Mouse (Mus musculus) heart, postnatal 0 days (tissue): ENCODE data around the gene Psg26. TPM values are rescaled to one million over a fixed set of nuclear protein-coding genes. Genes with fewer than 3 reads are reported as not detected.
A peak's percentile ranks its signal among the peaks of the same experiment; 100 is the strongest.
"Not testable (repeated sequence)": the region's sequence is repeated elsewhere in the genome, so short reads cannot be mapped to it uniquely, and the experiment has no call there.

ENCODE experiments used
- ATAC-seq: fragments of 200-750 bp; cut with Nextera tagmentation; 2 replicates; pipeline ENCODE4 v1.8.0; 2017; ENCODE audit warnings: low read depth, moderate number of reproducible peaks, moderate library complexity; ENCODE audit not compliant: insufficient read depth
- DNase-seq: peaks from one replicate; pipeline ENCODE4 v3.0.0-alpha.2; 2016; ENCODE audit warnings: low spot score
- H3K27ac ChIP-seq: fragments of 300-500 bp; sonication (generic); 2 replicates; pipeline ENCODE4 v1.5.1; 2014; ENCODE audit warnings: low read depth, mild to moderate bottlenecking
- H3K27me3 ChIP-seq: fragments of 300-500 bp; sonication (generic); 2 replicates; pipeline ENCODE4 v1.6.1; 2014; ENCODE audit warnings: low read length, mixed read lengths; ENCODE audit not compliant: control insufficient read depth, insufficient read depth
- H3K36me3 ChIP-seq: fragments of 300-500 bp; sonication (generic); replicated peaks from 2 replicates; pipeline ENCODE4 v1.6.1; 2014; ENCODE audit warnings: low read length, mixed read lengths; ENCODE audit not compliant: control insufficient read depth, insufficient read depth
- H3K4me1 ChIP-seq: fragments of 300-500 bp; sonication (generic); 2 replicates; pipeline ENCODE4 v1.6.1; 2014; ENCODE audit warnings: antibody characterized with exemption; ENCODE audit not compliant: control insufficient read depth, insufficient read depth
- H3K4me2 ChIP-seq: fragments of 300-500 bp; sonication (generic); 2 replicates; pipeline ENCODE4 v1.6.1; 2014; ENCODE audit warnings: low read depth, mild to moderate bottlenecking, low read length, moderate library complexity
- H3K4me3 ChIP-seq: fragments of 300-500 bp; sonication (generic); 2 replicates; pipeline ENCODE4 v1.5.1; 2014; ENCODE audit warnings: low read depth, low read length
- H3K9ac ChIP-seq: fragments of 300-500 bp; sonication (generic); replicated peaks from 2 replicates; pipeline ENCODE4 v1.6.1; 2014; ENCODE audit warnings: low read depth, low read length, mixed read lengths
- H3K9me3 ChIP-seq: fragments of 300-500 bp; sonication (generic); replicated peaks from 2 replicates; pipeline ENCODE4 v1.6.1; 2016; ENCODE audit warnings: low read length; ENCODE audit not compliant: control insufficient read depth
- CTCF ChIP-seq: IDR thresholded peaks from 2 replicates; pipeline ENCODE4 v1.5.1; 2016; ENCODE audit warnings: antibody characterized with exemption, control low read depth, low read depth
- EP300 ChIP-seq: IDR thresholded peaks from 2 replicates; pipeline ENCODE4 v1.6.1; 2016; ENCODE audit warnings: antibody characterized with exemption, low read depth
- WGBS: fragments of 180-500 bp; shearing (Covaris S2); extraction: QIAGEN DNeasy Blood & Tissue Kit; methylation state at CpG from one replicate; pipeline ENCODE4 v1.1.7; 2014; 5-methylcytosine and 5-hydroxymethylcytosine counted together
- polyA plus RNA-seq: library from polyadenylated mRNA; unstranded; fragments of >200 nt; fragmentation: Nextera tagmentation; extraction: Ambion mirVana; gene quantifications from 2 replicates; pipeline ENCODE4 v1.2.1, GENCODE M21; 2015
- total RNA-seq: library from RNA; depleted of rRNA; stranded (reverse); fragments of >200 nt; gene quantifications from 2 replicates; pipeline ENCODE4 v1.2.3, GENCODE M21; 2014; ENCODE audit warnings: low replicate concordance; rRNA removed

Psg26 gene
- total and polyA plus RNA-seq, 2 experiments from 2014 or later: not detected

GRCm38 (mm10) chr7:18511479-18511878, 27.5 kb upstream of the Psg26 start:
- no peaks in the 10 kb centered on the region for H3K9me3 ChIP-seq
- H3K27me3 ChIP-seq: no peaks in the 10 kb centered on the region
- H3K36me3 ChIP-seq: no peaks in the 10 kb centered on the region
- 9% methylated on average over 9 of the region's 9 CpGs for WGBS
- H3K4me1 ChIP-seq: no peaks in the 10 kb centered on the region
- no peak overlapping the region for H3K27ac ChIP-seq
- TF ChIP-seq CTCF (peak; percentile 38), EP300 (no peak)
- no peak overlapping the region for H3K9ac ChIP-seq
- H3K4me3 ChIP-seq: no peak overlapping the region
- H3K4me2 ChIP-seq: no peak overlapping the region
- DNase-seq: no peak
- ATAC-seq: no peak

- WGBS: 62% methylated on average over 2 of the region's 2 CpGs
- not testable (repeated sequence) for DNase-seq, ATAC-seq, H3K4me1 ChIP-seq, H3K9me3 ChIP-seq, H3K27ac ChIP-seq, H3K9ac ChIP-seq, H3K36me3 ChIP-seq, H3K27me3 ChIP-seq, H3K4me3 ChIP-seq, H3K4me2 ChIP-seq
These were observed 52.0 kb downstream of the Psg26 start, which contains the start of gene Psg28 for GRCm38 (mm10) chr7:18431941-18432340. Gene Psg28 (minus strand): TSS chr7:18432041.

Other genes starting within 250 kb of the Psg26 start
- gene Mill1, start 238.8 kb downstream of the Psg26 start, total RNA-seq: not detected in 2 replicates
- not detected in 2 replicates for gene Mill1, start 238.8 kb downstream of the Psg26 start, polyA plus RNA-seq
- not detected in 2 replicates for gene Psg18, start 129.2 kb downstream of the Psg26 start, total RNA-seq
- gene Psg18, start 129.2 kb downstream of the Psg26 start, polyA plus RNA-seq: not detected in 2 replicates
- gene Psg28, start 52.1 kb downstream of the Psg26 start, total RNA-seq: not detected in 2 replicates
- gene Psg28, start 52.1 kb downstream of the Psg26 start, polyA plus RNA-seq: not detected in 2 replicates
- not detected in 2 replicates for gene Psg25, start 48.1 kb upstream of the Psg26 start, total RNA-seq
- gene Psg25, start 48.1 kb upstream of the Psg26 start, polyA plus RNA-seq: not detected in 2 replicates
- gene Psg27, start 83.1 kb upstream of the Psg26 start, total RNA-seq: not detected in 2 replicates
- gene Psg27, start 83.1 kb upstream of the Psg26 start, polyA plus RNA-seq: not detected in 2 replicates
- gene Psg23, start 132.3 kb upstream of the Psg26 start, total RNA-seq: not detected in 2 replicates
- gene Psg23, start 132.3 kb upstream of the Psg26 start, polyA plus RNA-seq: not detected in 2 replicates
- gene Psg21, start 172.5 kb upstream of the Psg26 start, total RNA-seq: not detected in 2 replicates
- not detected in 2 replicates for gene Psg21, start 172.5 kb upstream of the Psg26 start, polyA plus RNA-seq
- gene Psg20, start 202.0 kb upstream of the Psg26 start, total RNA-seq: not detected in 2 replicates
- gene Psg20, start 202.0 kb upstream of the Psg26 start, polyA plus RNA-seq: not detected in 2 replicates
- gene Psg22, start 233.9 kb upstream of the Psg26 start, total RNA-seq: not detected in 2 replicates
- 0.05 TPM in 1 of 2 replicates, not detected in the other for gene Psg22, start 233.9 kb upstream of the Psg26 start, polyA plus RNA-seq